Mouse (Mus musculus) ovary, postnatal 14 days (tissue): ENCODE data around the gene Pbx1.

Experiments
- DNase-seq: peaks from one replicate; pipeline ENCODE4 v3.0.0; 2022; ENCODE audit warnings: low spot score

Gene Pbx1

GRCm38 (mm10) chr1:168079394-168079767 is 352.7 kb downstream of the Pbx1 start:
- DNase-seq = no peak

GRCm38 (mm10) chr1:168078746-168079393 is 353.2 kb downstream of the Pbx1 start:
- DNase-seq = no peak

DNA sequence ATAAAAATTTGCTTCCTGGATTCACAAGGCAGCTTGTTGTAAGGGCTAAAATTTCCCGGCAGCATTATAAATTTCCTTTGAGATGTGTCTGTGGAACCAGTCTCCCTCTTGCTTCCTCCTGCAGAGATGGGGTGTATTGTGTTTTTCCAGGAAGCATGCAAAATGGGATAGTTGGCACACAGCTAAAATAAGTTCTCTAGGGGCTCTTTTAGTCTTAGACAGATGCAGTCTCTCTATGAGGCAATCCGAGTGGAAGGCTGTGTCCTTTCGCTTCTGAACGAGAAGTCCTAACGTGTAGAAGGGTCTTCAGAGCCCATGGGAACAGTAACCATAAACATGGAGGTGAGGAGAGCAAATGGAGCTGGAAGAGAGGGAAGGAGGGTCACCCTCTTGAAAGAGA is 360.1 kb downstream of the Pbx1 start:
- no peak for DNase-seq

- no peak for DNase-seq
These were observed 361.7 kb downstream of the Pbx1 start for GRCm38 (mm10) chr1:168070273-168070910.

DNA sequence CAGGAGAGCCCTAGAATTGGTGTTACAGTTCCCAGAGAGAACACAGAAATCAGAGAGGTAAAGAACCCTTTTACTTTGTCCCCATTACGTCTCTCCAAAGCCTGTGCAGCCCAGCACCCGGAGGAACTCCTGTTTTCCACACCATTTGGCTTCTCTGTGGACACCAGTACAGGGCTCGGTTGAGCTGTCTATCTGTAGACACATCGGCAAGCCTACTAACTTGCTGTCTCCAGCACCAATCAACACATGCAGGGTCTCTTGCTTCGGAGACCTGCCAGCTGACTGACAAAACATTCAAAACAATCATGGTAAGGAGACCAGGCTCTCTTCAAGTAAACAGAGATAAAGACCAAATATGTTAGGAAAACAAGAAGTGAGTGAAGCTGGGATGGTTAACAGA is 362.3 kb downstream of the Pbx1 start:
- DNase-seq = no peak
